Mouse (Mus musculus) hindbrain, postnatal 0 days (tissue): ENCODE results near the gene Gon7. TPM values are rescaled to one million over a fixed set of nuclear protein-coding genes. Genes with fewer than 3 reads are reported as not detected.

Source experiments
- ATAC-seq: fragments of 200-750 bp; cut with Nextera tagmentation; 2 replicates; pipeline ENCODE4 v1.8.0; 2017; ENCODE audit warnings: mild to moderate bottlenecking, moderate TSS enrichment, moderate library complexity
- DNase-seq: peaks from one replicate; pipeline ENCODE4 v3.0.0-alpha.2; 2015; ENCODE audit warnings: low spot score
- H3K27ac ChIP-seq: fragments of 300-500 bp; sonication (generic); 2 replicates; pipeline ENCODE4 v1.5.1; 2014; ENCODE audit warnings: mild to moderate bottlenecking
- H3K27me3 ChIP-seq: fragments of 300-500 bp; sonication (generic); 2 replicates; pipeline ENCODE4 v1.6.1; 2014; ENCODE audit warnings: low read length, mixed read lengths; ENCODE audit not compliant: insufficient read depth
- H3K36me3 ChIP-seq: fragments of 300-500 bp; sonication (generic); 2 replicates; pipeline ENCODE4 v1.6.1; 2014; ENCODE audit warnings: low read length, mixed read lengths; ENCODE audit not compliant: insufficient read depth
- H3K4me1 ChIP-seq: fragments of 300-500 bp; sonication (generic); 2 replicates; pipeline ENCODE4 v1.6.1; 2014; ENCODE audit warnings: antibody characterized with exemption, low read length, mixed read lengths; ENCODE audit not compliant: insufficient read depth
- H3K4me2 ChIP-seq: fragments of 300-500 bp; sonication (generic); 2 replicates; pipeline ENCODE4 v1.6.1; 2014; ENCODE audit warnings: low read depth, mild to moderate bottlenecking, low read length, moderate library complexity, mixed read lengths
- H3K4me3 ChIP-seq: fragments of 300-500 bp; sonication (generic); 2 replicates; pipeline ENCODE4 v1.5.1; 2014; ENCODE audit warnings: low read length
- H3K9ac ChIP-seq: fragments of 300-500 bp; sonication (generic); replicated peaks from 2 replicates; pipeline ENCODE4 v1.6.1; 2014; ENCODE audit warnings: mild to moderate bottlenecking, low read length, moderate library complexity, mixed read lengths
- H3K9me3 ChIP-seq: fragments of 300-500 bp; sonication (generic); 2 replicates; pipeline ENCODE4 v1.6.1; 2016; ENCODE audit warnings: low read length, mixed read lengths
- CTCF ChIP-seq: IDR thresholded peaks from 2 replicates; pipeline ENCODE4 v1.5.1; 2016; ENCODE audit warnings: antibody characterized with exemption, control low read depth, low read depth
- WGBS: fragments of 180-500 bp; shearing (Covaris S2); extraction: QIAGEN DNeasy Blood & Tissue Kit; methylation state at CpG from one replicate; pipeline ENCODE4 v1.1.7; 2014; 5-methylcytosine and 5-hydroxymethylcytosine counted together
- polyA plus RNA-seq: library from polyadenylated mRNA; unstranded; fragments of >200 nt; fragmentation: Nextera tagmentation; extraction: Ambion mirVana; gene quantifications from 2 replicates; pipeline ENCODE4 v1.2.1, GENCODE M21; 2015
- total RNA-seq: library from RNA; depleted of rRNA; stranded (reverse); fragments of >200 nt; gene quantifications from 2 replicates; pipeline ENCODE4 v1.2.3, GENCODE M21; 2014

The Gon7 gene
- total and polyA plus RNA-seq, 2 experiments from 2014 or later = 10.8 to 33.9 TPM

GRCm38 (mm10) chr12:102779452-102779851 is 21.8 kb upstream of the Gon7 start:
- peak; percentile 33 for TF ChIP-seq CTCF
- Histone ChIP-seq H3K4me1 (no peaks in the 10 kb centered on the region), H3K4me3 (no peak overlapping the region), H3K27ac (no peak overlapping the region), H3K36me3 (peaks cover 14% of the 10 kb centered on the region; the same call in 1 of the 2 replicates), H3K9me3 (no peaks in the 10 kb centered on the region), H3K4me2 (no peak overlapping the region), H3K9ac (no peak overlapping the region), H3K27me3 (no peaks in the 10 kb centered on the region)
- peak; percentile 70; the same call in 1 of the 2 replicates for ATAC-seq
- WGBS = 53% methylated on average over 3 of the region's 3 CpGs
- DNase-seq = peak; percentile 25

GRCm38 (mm10) chr12:102778151-102778550 is 20.5 kb upstream of the Gon7 start:
- TF ChIP-seq CTCF = no peak

GRCm38 (mm10) chr12:102776035-102776434 is 18.4 kb upstream of the Gon7 start:
- no peaks in the 10 kb centered on the region for H3K27me3 ChIP-seq
- H3K27ac ChIP-seq = no peak overlapping the region
- peaks cover 42% of the 10 kb centered on the region for H3K36me3 ChIP-seq
- H3K9ac ChIP-seq = no peak overlapping the region
- no peaks in the 10 kb centered on the region for H3K9me3 ChIP-seq
- WGBS = 89% methylated on average over 14 of the region's 14 CpGs
- ATAC-seq = no peak
- no peaks in the 10 kb centered on the region for H3K4me1 ChIP-seq
- H3K4me2 ChIP-seq = no peak overlapping the region
- no peak for DNase-seq
- TF ChIP-seq CTCF = no peak
- no peak overlapping the region for H3K4me3 ChIP-seq

More at GRCm38 (mm10) chr12:102778151-102778550, 20.5 kb upstream of the Gon7 start:
- Histone ChIP-seq H3K36me3 (peaks cover 22% of the 10 kb centered on the region; the same call in 1 of the 2 replicates), H3K27ac (no peak overlapping the region), H3K9ac (no peak overlapping the region), H3K27me3 (no peaks in the 10 kb centered on the region), H3K4me2 (no peak overlapping the region), H3K4me1 (no peaks in the 10 kb centered on the region), H3K4me3 (no peak overlapping the region), H3K9me3 (no peaks in the 10 kb centered on the region)
- ATAC-seq = no peak
- no peak for DNase-seq
- WGBS = 83% methylated on average over 5 of the region's 5 CpGs

GRCm38 (mm10) chr12:102772676-102773075 is 15.1 kb upstream of the Gon7 start:
- Histone ChIP-seq H3K9ac (no peak overlapping the region), H3K36me3 (peaks cover 72% of the 10 kb centered on the region), H3K4me2 (no peak overlapping the region), H3K9me3 (no peaks in the 10 kb centered on the region), H3K27me3 (no peaks in the 10 kb centered on the region), H3K4me1 (no peaks in the 10 kb centered on the region), H3K4me3 (no peak overlapping the region), H3K27ac (no peak overlapping the region)
- no peak for TF ChIP-seq CTCF
- no peak for DNase-seq
- no peak for ATAC-seq
- 94% methylated on average over 5 of the region's 5 CpGs for WGBS

GRCm38 (mm10) chr12:102771601-102772000 is 14.0 kb upstream of the Gon7 start:
- H3K4me1 ChIP-seq = no peaks in the 10 kb centered on the region
- no peak overlapping the region for H3K4me3 ChIP-seq
- no peaks in the 10 kb centered on the region for H3K27me3 ChIP-seq
- ATAC-seq = no peak
- DNase-seq = no peak
- 95% methylated on average over 8 of the region's 8 CpGs for WGBS
- no peak overlapping the region for H3K27ac ChIP-seq
- TF ChIP-seq CTCF = no peak
- H3K9me3 ChIP-seq = no peaks in the 10 kb centered on the region
- H3K4me2 ChIP-seq = no peak overlapping the region
- H3K36me3 ChIP-seq = peaks cover 79% of the 10 kb centered on the region
- H3K9ac ChIP-seq = no peak overlapping the region

- Histone ChIP-seq H3K9me3 (no peaks in the 10 kb centered on the region), H3K9ac (no peak overlapping the region), H3K36me3 (peaks cover 74% of the 10 kb centered on the region), H3K27ac (no peak overlapping the region), H3K4me1 (no peaks in the 10 kb centered on the region), H3K4me2 (no peak overlapping the region), H3K4me3 (no peak overlapping the region), H3K27me3 (no peaks in the 10 kb centered on the region)
- ATAC-seq (no peak), DNase-seq (peak; percentile 19)
- TF ChIP-seq CTCF = peak; percentile 33
- 96% methylated on average over 4 of the region's 4 CpGs for WGBS
Measured at GRCm38 (mm10) chr12:102769000-102769399, 11.4 kb upstream of the Gon7 start.

GRCm38 (mm10) chr12:102763696-102764095 is 6.1 kb upstream of the Gon7 start:
- Histone ChIP-seq H3K27me3 (no peaks in the 10 kb centered on the region), H3K4me1 (peaks cover 6% of the 10 kb centered on the region; the same call in 1 of the 2 replicates), H3K4me2 (no peak overlapping the region), H3K9me3 (no peaks in the 10 kb centered on the region), H3K4me3 (no peak overlapping the region), H3K36me3 (peaks cover 31% of the 10 kb centered on the region), H3K27ac (no peak overlapping the region), H3K9ac (no peak overlapping the region)
- ATAC-seq (no peak), DNase-seq (no peak)
- no peak for TF ChIP-seq CTCF
